Mouse (Mus musculus) spleen, postnatal 10 days (tissue): ENCODE data around the gene Cachd1.

Experiments
- DNase-seq, 2 experiments: peaks; one replicate each; pipeline ENCODE4 v3.0.0; 2021 to 2022; ENCODE audit warnings: low spot score in 2 of 2

Cachd1 gene

DNA sequence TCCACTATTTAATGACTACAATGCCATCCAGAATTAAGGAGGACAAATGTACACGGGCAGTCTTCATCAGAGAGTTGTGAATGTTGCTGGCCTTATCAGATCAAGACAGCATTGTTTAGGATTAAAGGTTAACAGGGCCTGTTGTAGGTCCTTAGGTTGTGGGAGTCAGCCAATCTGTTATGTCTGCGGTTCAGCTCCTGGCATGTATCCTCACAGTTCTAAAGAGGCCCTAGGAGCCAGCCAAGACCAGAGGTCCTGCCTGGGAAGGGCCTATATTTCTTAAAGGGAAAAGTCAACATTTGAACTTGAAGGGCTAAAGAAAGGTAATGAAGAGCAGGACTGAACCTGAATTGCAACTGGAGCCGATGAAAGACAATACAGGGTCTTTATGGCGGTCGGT is 13.7 kb downstream of the Cachd1 start:
- no peak for DNase-seq

GRCm38 (mm10) chr4:100793147-100793546 is 16.7 kb downstream of the Cachd1 start:
- DNase-seq: no peak

DNA sequence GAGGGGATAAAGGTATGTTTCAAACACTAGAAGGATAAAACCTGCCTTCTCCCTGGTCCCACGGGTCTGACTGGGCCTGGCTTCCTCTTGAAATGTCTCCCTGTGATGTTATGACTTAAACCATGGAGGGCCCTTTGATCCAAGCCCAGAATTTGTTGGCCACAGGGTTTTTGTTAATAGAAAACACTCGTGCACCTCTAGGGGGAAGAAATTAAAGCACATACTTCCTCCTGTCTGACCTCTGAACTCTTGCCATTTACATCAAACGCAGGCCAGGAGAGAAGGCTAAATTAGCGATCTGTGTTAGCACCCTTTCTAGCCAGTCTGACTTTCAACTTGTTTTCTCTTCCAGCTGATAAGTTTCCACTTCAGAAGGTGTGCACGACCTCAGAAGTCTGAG is 19.0 kb downstream of the Cachd1 start:
- no peak for DNase-seq

GRCm38 (mm10) chr4:100800730-100801442 is 24.4 kb downstream of the Cachd1 start:
- no peak for DNase-seq

DNA sequence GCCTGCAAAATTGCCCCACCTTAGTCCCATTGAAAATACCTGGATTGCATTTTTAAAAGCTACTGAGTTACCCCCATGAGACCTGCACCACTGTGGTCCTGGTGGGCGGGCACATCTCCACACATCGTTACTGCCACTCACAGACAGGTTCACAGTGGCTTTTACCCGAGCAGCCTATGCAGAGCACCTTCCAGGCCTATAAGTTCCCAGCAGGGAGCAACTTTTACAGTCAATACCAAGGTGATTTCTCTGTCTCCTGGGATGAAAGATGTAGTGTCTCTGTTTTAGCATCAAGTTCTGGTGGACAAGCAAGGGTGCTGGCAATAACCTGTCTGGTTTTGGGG is 24.9 kb downstream of the Cachd1 start:
- no peak for DNase-seq

- no peak for DNase-seq
Measured at GRCm38 (mm10) chr4:100811057-100811695, 34.7 kb downstream of the Cachd1 start.

DNA sequence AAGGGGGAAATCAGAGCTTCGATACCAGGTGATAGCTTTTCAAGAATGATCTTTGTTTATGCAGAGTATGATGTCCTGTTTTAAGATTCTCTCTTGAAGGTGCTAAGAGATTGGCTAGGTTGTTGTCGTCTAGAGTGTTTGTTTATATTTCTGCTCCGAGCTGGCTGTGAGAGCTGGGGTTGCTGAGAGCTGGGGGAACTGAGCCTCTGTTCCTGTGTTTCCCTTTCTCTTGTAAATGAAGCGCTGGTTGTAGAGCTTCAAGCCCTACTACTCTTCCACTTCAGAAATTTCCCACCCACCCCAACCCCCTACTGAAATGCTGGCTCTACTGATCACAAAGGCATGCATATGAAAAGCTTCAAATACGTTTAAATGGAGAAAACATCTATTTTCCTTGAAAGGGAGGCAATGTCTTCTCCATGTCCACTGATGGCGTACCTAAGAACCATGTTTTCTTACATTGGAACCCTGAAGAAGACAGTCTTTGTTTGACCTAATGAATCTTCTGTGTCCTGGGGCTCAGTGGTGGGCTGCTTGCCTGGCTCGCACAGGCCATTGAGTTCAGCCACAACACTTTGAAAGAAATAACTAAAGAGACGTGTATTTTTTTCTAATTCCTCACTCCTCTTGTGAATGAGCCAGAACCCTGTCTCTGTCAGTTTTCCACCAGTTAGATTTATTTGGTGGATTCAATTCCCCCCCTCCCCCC is 35.5 kb downstream of the Cachd1 start:
- DNase-seq: no peak

- no peak for DNase-seq
Measured at GRCm38 (mm10) chr4:100813767-100814461, 37.4 kb downstream of the Cachd1 start.

DNA sequence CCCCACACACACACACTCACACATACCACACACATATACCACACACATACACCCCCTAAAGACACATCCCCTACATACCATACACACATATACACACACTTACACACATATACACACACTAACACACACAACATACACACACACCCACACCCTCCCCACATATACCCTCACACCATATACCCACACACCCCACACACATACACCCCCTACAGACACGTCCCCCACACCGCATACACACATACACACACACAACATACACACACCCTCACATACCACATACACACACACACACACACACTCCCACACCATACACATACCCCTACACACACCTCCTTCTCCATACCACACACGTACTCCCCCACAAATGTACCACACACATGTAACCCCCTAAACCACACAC is 42.8 kb downstream of the Cachd1 start:
- no peak for DNase-seq

- no peak for DNase-seq
Measured at GRCm38 (mm10) chr4:100822526-100822925, 46.1 kb downstream of the Cachd1 start.

DNA sequence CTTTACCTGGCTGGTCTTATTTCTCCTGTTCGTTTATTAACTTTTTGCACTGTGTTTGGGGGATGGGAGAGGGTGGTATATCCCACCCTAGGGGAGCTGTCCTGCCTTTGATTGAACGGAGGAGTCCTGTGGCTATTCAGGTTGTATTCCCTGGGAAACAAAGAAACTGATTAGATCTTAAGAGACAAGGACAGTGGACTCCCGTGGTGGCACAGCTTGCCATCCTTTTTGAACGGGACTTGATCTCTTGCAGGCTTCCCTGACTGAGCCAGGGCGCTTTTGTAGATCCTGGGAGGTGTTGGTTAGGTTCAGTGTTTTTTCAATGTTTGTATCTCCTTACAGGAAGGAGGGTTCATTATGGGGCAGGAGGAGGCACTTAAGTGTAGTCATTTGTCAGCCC is 50.9 kb downstream of the Cachd1 start:
- no peak for DNase-seq

GRCm38 (mm10) chr4:100828737-100829136 is 52.3 kb downstream of the Cachd1 start:
- no peak for DNase-seq

DNA sequence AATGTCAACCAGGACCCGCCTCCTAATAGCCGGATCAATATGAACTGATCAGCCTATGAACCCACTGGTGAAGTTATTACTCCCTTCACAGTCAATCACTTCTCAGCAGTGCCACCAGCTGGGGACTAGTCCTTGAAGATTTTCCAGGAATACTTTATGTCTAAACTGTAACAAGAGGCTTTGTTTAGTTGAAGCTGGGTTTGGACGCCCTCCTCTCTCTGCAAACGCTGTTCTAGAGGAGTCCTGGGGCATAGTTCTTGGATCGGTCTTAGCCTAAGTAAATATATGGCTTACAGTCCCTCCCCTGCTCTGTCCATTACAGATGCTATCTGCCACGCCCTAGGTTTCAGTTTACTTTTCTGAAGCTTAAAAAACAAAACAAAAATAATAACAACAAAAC is 60.7 kb downstream of the Cachd1 start:
- DNase-seq: no peak

GRCm38 (mm10) chr4:100842629-100843028 is 66.2 kb downstream of the Cachd1 start:
- DNase-seq: no peak

GRCm38 (mm10) chr4:100843119-100843518 is 66.6 kb downstream of the Cachd1 start:
- no peak for DNase-seq

DNA sequence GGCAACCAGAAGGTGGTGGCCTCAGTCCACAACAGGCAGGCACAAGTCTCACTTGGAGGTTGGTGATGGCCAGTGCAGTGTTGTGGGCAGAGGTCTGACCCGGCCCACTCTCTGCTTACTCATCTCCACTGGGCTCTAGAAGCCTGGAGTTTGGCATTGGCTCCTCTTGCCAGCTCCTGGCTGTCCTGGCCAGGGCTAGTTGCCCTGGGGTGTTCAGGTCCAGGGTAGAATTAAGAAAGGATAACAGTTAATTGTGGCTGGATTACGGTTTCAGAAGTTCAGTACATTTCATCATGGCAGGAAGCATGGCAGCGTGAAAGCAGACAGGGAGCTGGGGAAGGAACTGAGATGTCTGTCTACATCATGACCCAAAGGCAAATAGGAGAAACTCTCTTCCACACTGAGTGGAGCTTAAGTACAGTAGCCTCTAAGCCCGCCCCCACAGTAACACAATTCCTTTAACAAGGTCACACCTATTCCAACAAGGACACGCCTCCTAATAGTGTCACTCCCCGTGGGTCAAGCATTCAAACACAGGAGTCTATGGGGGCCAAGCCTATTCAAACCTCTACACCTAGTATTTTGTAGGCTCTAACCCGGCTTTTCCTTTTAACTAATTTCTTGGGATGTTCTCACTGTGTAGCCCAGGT is 74.5 kb downstream of the Cachd1 start:
- no peak for DNase-seq

- no peak for DNase-seq
Measured at GRCm38 (mm10) chr4:100852448-100852847, 76.0 kb downstream of the Cachd1 start.

- DNase-seq: no peak
Measured at GRCm38 (mm10) chr4:100853426-100853825, 77.0 kb downstream of the Cachd1 start.

DNA sequence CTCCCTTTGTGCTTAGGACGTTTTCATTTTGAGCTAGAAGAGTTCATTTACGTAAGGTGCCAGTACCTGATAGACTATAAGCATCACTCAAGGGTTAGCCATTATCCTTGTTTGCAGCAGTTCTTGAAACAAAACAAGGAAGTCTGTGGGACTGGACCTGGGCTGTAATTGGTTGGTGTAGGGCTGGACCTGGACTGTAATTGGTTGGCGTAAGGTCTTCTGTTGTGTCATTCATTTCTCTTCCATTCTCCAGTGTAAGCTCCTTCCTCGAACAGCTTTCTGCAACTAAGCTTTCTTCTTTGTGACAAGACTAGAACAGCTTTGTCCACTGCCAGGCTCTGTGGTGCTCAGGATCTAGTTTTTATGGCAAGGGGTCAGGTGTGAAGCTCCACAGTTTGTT is 78.9 kb downstream of the Cachd1 start:
- no peak for DNase-seq

GRCm38 (mm10) chr4:100857411-100857869 is 81.0 kb downstream of the Cachd1 start:
- no peak for DNase-seq

DNA sequence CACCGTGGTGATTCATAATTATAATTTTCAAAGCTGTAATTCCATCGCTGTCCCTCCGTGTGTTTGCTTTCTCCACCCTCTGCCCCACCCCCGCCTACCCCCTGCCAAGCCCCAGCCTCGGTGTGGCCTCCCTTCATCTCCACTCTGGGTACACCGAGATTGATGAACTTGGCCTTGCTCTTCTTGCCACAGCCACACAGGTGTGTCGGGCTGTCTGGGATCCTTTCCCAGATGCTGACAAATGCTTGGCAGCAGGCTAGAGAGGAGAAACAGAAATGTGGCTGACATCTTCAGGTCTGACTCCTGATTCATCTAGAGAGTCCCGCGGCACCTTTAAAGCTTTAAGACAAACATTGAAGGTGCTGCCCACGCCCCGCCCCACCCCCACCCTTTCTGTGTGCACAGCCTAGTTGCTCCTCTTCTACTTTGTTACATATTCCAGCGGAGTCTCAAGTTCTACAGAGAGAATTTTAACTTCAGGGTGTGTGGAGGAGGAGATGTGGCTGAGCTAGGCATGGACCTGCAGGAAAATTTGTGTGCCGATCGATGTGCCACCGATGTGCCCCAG is 87.5 kb downstream of the Cachd1 start:
- DNase-seq: no peak

- no peak for DNase-seq
Measured at GRCm38 (mm10) chr4:100865423-100865822, 88.9 kb downstream of the Cachd1 start.
